Mouse (Mus musculus) ES-Bruce4 (cell line): ENCODE measurements around the gene Unc45a. TPM values are rescaled to one million over a fixed set of nuclear protein-coding genes. Genes with fewer than 3 reads are reported as not detected.

ENCODE experiments used
- H3K27ac ChIP-seq: 2 replicates; pipeline ENCODE4 v1.5.1; 2012; ENCODE audit warnings: low read length, inconsistent platforms; ENCODE audit not compliant: insufficient read depth
- H3K27me3 ChIP-seq: 2 replicates; pipeline ENCODE4 v1.6.1; 2012; ENCODE audit warnings: mild to moderate bottlenecking, low read length, inconsistent platforms; ENCODE audit not compliant: control insufficient read depth, poor library complexity, insufficient read depth, severe bottlenecking
- H3K36me3 ChIP-seq: 2 replicates; pipeline ENCODE4 v1.6.1; 2012; ENCODE audit warnings: inconsistent platforms, mild to moderate bottlenecking, low read length, moderate library complexity; ENCODE audit not compliant: control insufficient read depth, poor library complexity, insufficient read depth, severe bottlenecking
- H3K4me1 ChIP-seq: one replicate; pipeline ENCODE4 v1.8.1; 2011; ENCODE audit warnings: low read length; ENCODE audit not compliant: control insufficient read depth, insufficient read depth
- H3K4me3 ChIP-seq: 2 replicates; pipeline ENCODE4 v1.5.1; 2011; ENCODE audit warnings: low read depth, mild to moderate bottlenecking, low read length
- H3K9ac ChIP-seq: 2 replicates; pipeline ENCODE4 v1.6.1; 2012; ENCODE audit warnings: low read depth, mild to moderate bottlenecking, inconsistent platforms; ENCODE audit not compliant: poor library complexity, severe bottlenecking
- H3K9me3 ChIP-seq: replicated peaks from 2 replicates; pipeline ENCODE4 v1.6.1; 2012; ENCODE audit warnings: mild to moderate bottlenecking, low read length, inconsistent platforms; ENCODE audit not compliant: control insufficient read depth, poor library complexity, insufficient read depth, severe bottlenecking
- CTCF ChIP-seq: IDR thresholded peaks from one replicate; pipeline ENCODE4 v1.8.1; 2011; ENCODE audit warnings: low read depth, low read length
- EP300 ChIP-seq: IDR thresholded peaks from 2 replicates; pipeline ENCODE4 v1.6.1; 2011; ENCODE audit warnings: low read depth, low read length; ENCODE audit not compliant: insufficient read depth
- POLR2A ChIP-seq: IDR thresholded peaks from one replicate; pipeline ENCODE4 v1.8.1; 2011; ENCODE audit warnings: low read length; ENCODE audit not compliant: insufficient read depth
- polyA plus RNA-seq: library from polyadenylated mRNA; stranded (reverse); fragments of >200 nt; gene quantifications from 2 replicates; pipeline ENCODE4 v1.2.4, GENCODE M21; 2011; ENCODE audit warnings: low read depth; ENCODE audit not compliant: missing spikeins, insufficient read depth, insufficient read length

Gene Unc45a
- polyA plus RNA-seq, 1 experiment = 24.0 TPM

DNA sequence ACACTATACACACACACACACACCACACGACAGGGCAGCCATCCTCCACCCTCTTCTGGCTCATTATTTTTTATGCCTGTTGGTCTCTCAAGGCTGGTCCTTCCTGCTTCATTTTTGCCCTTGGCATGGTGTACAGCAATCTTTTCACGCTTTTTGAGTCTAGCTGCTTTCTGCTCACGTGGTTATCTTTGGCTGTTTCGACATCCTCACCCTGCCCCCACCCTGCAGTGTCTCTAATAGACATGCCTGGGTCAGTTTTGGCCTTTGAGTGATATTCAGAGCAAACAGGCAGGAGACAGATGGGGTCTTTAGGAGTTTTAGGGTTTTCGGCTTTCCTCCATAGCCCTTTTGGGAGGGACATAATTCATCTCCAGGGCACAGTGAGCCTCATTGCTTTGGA is 6.0 kb upstream of the Unc45a start:
- H3K27me3 ChIP-seq = no peaks in the 10 kb centered on the region

GRCm38 (mm10) chr7:80346173-80346572 is 5.4 kb upstream of the Unc45a start:
- Histone ChIP-seq H3K36me3 (no peaks in the 10 kb centered on the region), H3K27ac (no peak overlapping the region), H3K27me3 (no peaks in the 10 kb centered on the region), H3K4me3 (no peak overlapping the region), H3K9ac (no peak overlapping the region), H3K9me3 (no peaks in the 10 kb centered on the region), H3K4me1 (peaks cover 4% of the 10 kb centered on the region)
- TF ChIP-seq POLR2A (no peak), EP300 (no peak), CTCF (no peak)

More for the DNA sequence above, 6.0 kb upstream of the Unc45a start:
- 0 out of 2 replicates have a peak overlapping the region, but pooled peaks have one; percentile 21 for H3K27ac ChIP-seq
- no peak overlapping the region for H3K4me3 ChIP-seq
- peaks cover 4% of the 10 kb centered on the region for H3K4me1 ChIP-seq
- H3K9me3 ChIP-seq = no peaks in the 10 kb centered on the region
- H3K36me3 ChIP-seq = no peaks in the 10 kb centered on the region
- no peak overlapping the region for H3K9ac ChIP-seq
- no peak for TF ChIP-seq EP300
- no peak for TF ChIP-seq POLR2A

DNA sequence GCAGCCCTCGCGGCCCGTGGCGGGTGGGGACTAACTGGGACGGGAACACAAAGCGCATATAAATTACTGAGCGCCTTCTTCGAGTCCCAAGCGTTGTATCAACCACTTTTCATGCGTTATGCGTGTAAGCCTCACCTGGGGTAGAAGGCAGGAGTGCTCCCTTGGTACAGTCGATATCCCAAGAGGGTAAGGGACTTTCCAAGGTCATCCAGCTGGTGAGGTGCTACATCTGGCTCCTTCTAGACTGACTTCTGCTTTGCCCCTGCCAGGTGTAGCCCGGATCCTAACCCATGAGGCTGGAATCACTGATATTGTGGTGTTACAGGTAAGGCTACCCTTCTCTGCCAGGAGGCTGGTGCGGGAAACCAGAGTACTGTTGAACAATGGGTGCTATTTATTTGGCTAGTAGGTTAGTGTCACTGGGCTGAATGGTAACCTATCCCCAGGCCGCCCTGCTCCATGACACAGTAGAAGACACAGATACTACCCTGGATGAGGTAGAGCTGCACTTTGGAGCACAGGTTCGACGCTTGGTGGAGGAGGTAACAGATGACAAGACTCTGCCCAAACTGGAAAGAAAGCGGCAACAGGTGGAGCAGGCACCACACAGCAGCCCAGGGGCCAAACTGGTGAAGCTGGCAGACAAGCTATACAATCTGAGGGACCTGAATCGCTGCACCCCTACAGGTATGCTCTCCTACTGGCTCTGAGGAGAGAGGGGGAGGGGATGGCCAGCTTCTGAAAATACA is 2.6 kb upstream of the Unc45a start:
- Histone ChIP-seq H3K27ac (no peak overlapping the region), H3K9me3 (no peaks in the 10 kb centered on the region), H3K4me3 (peak overlapping the region; percentile 83), H3K4me1 (peaks cover 2% of the 10 kb centered on the region), H3K9ac (peak overlapping the region; percentile 62), H3K36me3 (no peaks in the 10 kb centered on the region), H3K27me3 (no peaks in the 10 kb centered on the region)
- TF ChIP-seq CTCF (no peak), EP300 (no peak), POLR2A (no peak)

DNA sequence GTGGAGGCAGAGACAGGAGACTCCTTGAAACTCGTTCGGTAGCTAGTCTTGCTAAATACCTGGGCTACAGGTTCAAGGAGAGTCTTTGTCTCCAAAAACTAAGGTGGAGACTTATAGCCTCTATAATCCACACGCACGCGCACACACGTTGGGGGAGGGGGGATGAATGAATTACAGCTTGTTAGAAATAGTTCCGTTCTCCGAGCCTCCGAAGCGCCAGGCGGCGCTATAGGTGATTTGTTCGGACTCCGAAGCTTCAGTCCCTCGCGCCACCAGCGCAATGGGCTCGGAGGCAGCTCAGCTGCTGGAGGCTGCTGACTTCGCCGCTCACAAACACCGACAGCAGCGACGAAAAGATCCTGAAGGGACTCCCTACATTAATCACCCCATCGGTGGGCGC is 2.1 kb upstream of the Unc45a start, which contains the start of gene Hddc3:
Hddc3 (plus strand) TSS at position 247 of the 400 bp plus-strand sequence.
- peaks cover 2% of the 10 kb centered on the region for H3K4me1 ChIP-seq
- peak within 1 kb of the TSS; percentile 62 for H3K9ac ChIP-seq
- H3K27me3 ChIP-seq = no peaks in the 10 kb centered on the region
- no peak within 1 kb of the TSS for H3K27ac ChIP-seq
- H3K9me3 ChIP-seq = no peaks in the 10 kb centered on the region
- H3K36me3 ChIP-seq = no peaks in the 10 kb centered on the region
- peak; percentile 62 for TF ChIP-seq POLR2A
- TF ChIP-seq EP300 = peak; percentile 56; the same call in 1 of the 2 replicates
- TF ChIP-seq CTCF = peak; percentile 62
- peak within 1 kb of the TSS; percentile 83 for H3K4me3 ChIP-seq

DNA sequence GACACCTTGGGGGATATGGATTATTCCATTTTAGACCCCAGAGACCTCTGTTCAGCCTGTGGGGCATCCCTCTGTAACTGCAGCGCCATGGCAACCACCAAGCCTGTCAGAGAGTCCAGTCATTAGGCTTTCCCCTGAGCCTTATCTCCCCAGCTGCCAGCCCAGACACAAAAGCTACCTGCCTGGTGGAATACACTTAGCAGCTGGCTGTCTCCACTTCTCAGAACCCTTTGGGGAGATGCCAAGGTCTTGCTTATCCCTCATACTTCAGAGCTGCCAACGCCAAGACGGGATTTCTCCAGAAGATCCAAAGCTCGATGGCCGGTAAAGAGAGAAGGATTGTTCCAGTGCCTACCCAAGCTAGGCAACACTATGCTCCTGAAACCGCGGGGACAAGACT is 988 bp upstream of the Unc45a start:
- Histone ChIP-seq H3K4me3 (no peak overlapping the region), H3K4me1 (no peaks in the 10 kb centered on the region), H3K9ac (no peak overlapping the region), H3K9me3 (no peaks in the 10 kb centered on the region), H3K27me3 (no peaks in the 10 kb centered on the region), H3K27ac (no peak overlapping the region), H3K36me3 (peaks cover 3% of the 10 kb centered on the region; the same call in 1 of the 2 replicates)
- TF ChIP-seq EP300 (no peak), POLR2A (no peak), CTCF (no peak)

DNA sequence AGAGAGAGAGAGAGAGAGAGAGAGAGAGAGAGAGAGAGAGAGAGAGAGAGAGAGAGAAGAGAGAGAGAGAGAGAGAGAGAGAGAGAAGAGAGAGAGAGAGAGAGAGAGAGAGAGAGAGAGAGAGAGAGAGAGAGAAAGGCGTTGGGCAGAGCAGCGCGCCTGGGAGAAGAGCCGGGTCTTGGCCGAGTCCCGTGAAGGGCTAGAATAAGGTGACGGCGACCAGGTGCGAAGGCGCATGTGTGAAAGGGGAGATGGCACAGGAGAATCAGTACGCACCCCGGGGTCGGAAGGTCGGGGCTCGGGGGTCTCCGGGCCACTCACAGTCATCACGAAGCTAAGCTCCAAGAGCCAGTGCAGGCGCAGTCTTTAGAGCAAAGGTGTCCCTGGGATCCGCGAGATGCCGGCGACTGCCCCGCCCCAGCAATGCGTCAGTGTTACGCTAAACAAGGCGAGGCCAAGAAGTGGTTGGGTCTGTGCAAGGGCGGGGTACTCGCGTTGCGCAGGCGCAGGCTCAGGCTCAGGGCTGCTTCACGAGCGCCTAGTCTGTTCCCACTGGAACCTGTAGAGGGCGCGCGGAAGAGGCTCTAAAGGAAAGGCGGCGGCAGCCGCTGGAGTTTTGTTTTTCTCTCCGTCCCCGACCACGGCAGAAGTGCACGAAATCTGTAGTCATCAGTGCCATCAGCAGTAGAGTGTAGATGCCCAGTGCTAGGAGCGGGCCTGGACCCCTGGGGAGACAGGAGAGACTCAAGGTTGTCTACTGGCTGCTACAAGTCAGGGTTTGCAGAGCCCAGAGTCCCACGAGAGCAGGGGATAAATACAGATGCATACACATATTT is 794 bp downstream of the Unc45a start:
- TF ChIP-seq CTCF = peak; percentile 61
- TF ChIP-seq EP300 = no peak
- peak; percentile 13 for TF ChIP-seq POLR2A
- Histone ChIP-seq H3K9ac (peak overlapping the region; percentile 60), H3K4me3 (peak overlapping the region; percentile 79), H3K9me3 (no peaks in the 10 kb centered on the region), H3K27ac (no peak overlapping the region), H3K36me3 (peaks cover 15% of the 10 kb centered on the region), H3K27me3 (no peaks in the 10 kb centered on the region), H3K4me1 (no peaks in the 10 kb centered on the region)
